Mouse (Mus musculus) lung, adult 2 months (tissue): ENCODE results near the gene Ifitm6.

Experiments
- CTCF ChIP-seq: fragments of 200-500 bp; IDR thresholded peaks from 2 replicates; pipeline ENCODE4 v1.5.1; 2011; ENCODE audit warnings: mild to moderate bottlenecking, low read length, control low read depth; ENCODE audit not compliant: insufficient read depth
- POLR2A ChIP-seq: fragments of 200-500 bp; IDR thresholded peaks from 2 replicates; pipeline ENCODE4 v1.6.1; 2011; ENCODE audit warnings: low read depth, mild to moderate bottlenecking, control low read depth, low read length, borderline replicate concordance; ENCODE audit errors: extremely low read depth

DNA sequence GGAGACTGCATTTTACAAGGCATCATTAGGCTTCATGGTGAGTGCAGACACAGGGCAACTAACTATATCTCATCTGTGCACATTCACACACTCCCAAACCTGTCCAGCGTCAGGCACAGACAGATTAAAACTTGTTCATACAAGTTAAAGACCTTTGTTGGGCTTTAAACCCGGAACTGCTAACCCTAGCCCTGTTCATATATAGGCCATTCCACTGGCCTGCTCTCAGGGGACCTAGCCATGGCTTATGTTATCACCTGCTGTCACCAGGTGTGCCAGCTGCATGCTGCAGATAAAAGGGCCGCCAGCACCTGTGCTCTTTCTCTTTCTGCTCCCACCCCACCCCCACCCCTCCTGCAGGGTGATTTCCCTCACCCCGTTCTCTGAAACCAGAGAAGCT, 24.8 kb upstream of the Ifitm6 start:
- no peak for TF ChIP-seq CTCF
- TF ChIP-seq POLR2A, result no peak
